Mouse (Mus musculus) heart, adult 11 months (tissue): ENCODE measurements around the gene Dnah14.
"Not testable (repeated sequence)": the region's sequence is repeated elsewhere in the genome, so short reads cannot be mapped to it uniquely, and the experiment has no call there.

Experiments used
- DNase-seq: peaks from one replicate; pipeline ENCODE4 v3.0.0; 2022

Dnah14 gene

DNA sequence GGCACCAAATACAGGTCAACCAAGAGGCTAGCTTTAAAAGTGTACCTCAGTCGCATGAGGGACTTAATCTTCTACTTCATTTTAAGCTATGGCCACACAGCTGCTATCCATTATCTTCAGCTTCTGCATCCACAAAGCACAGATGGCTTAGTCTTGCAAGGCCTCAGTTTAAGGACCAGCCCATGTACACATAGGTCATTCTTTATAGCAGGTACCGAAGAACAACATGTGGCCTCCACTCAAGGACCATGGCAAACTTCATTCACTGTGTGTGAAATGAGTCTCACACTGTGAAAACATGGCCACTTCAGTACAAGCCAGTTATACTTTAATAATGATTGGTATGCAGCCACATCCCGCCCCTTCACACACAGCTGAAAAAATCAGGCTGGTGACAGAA lies 34.8 kb downstream of the Dnah14 start:
- peak; percentile 59 for DNase-seq

DNA sequence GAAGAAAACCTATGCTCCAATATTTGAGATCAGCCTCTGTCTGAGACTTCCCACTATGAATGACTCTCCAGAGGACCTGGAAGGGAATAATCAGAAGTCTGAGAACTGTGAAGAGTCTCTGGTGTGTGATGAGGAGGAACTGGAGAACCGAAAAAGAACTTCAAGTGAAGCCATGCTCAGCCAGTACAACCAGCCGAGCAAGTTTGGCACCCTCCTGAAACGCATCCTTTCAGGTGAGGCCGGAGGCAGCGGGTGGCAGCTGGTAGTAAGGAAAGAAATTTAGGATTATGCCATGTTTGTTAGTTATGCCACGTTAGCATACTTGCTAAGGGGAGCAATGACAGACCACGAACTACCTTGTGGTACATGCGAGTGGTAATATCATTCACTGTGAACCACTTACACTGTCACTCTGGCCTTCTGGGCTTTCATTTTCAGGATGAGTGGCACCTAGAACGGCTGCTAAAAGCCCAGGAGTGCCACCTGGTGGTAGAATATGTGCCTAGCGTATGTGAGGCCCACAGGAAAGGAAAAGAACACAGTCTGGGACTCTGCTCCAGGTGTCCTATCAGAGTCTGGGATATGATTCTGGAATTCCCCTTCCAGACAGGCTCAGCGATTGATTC lies 39.6 kb downstream of the Dnah14 start:
- peak; percentile 89 for DNase-seq

DNA sequence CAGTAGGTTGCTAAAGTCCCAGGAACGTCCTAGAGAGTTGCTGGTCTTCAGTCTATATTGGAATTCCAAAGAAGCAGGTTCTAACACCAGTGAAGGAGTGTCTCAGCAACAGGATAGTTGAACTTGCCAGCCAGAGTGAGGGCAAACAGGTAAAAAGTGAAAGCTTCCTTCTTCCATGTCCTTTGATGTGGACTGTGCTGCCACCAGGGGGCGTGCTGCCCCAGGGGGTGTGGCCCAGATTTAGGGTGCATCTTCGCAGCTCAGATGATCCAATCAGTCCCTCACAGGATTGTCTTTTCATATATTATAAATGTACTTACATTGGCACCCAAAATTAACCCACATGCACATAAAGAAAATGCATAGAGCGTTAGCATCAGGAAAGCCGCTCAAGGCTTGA lies 41.0 kb downstream of the Dnah14 start:
- DNase-seq: peak; percentile 83

- DNase-seq: peak; percentile 30
These were observed 46.9 kb downstream of the Dnah14 start for GRCm38 (mm10) chr1:181623149-181623680.

DNA sequence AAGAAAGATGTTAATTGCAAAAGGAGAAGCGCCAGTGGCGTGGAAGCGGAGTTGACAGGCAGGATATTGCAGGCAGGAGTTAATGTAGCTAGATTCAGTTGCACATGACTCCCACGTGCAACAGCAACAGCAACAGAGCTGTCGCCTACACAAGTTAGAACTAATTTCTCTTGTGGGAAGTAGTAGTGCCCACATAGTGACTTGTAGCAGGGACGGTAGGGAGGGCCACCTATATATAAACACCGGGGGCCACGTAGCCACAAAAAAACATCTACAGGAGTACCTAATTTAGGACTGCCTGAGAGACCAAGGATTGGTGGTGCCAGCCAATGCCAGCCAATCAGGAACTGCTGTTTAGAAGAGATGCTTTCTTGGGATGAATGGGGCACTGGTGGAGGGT lies 48.5 kb downstream of the Dnah14 start:
- DNase-seq: peak; percentile 79

DNA sequence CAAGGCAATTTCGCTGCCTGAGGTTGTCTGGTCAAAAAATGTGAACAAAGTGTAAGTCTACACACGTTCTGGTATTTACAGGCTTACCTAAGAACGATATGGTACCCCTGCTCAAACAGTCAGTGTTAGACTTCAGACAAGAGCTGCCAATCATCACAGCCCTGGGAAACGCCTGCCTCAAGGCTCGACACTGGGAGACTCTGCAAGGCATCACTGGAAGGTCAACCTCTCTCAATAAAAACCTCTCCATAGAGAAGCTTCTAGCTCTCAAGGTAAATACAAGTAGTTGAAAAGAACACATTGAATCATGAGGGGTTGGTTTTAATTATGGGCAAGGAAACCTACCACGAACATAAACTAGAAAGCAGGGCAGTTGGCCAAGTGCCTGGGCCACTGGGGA lies 51.9 kb downstream of the Dnah14 start:
- DNase-seq: peak; percentile 61

GRCm38 (mm10) chr1:181631371-181631770 lies 55.0 kb downstream of the Dnah14 start:
- DNase-seq: peak; percentile 13

DNA sequence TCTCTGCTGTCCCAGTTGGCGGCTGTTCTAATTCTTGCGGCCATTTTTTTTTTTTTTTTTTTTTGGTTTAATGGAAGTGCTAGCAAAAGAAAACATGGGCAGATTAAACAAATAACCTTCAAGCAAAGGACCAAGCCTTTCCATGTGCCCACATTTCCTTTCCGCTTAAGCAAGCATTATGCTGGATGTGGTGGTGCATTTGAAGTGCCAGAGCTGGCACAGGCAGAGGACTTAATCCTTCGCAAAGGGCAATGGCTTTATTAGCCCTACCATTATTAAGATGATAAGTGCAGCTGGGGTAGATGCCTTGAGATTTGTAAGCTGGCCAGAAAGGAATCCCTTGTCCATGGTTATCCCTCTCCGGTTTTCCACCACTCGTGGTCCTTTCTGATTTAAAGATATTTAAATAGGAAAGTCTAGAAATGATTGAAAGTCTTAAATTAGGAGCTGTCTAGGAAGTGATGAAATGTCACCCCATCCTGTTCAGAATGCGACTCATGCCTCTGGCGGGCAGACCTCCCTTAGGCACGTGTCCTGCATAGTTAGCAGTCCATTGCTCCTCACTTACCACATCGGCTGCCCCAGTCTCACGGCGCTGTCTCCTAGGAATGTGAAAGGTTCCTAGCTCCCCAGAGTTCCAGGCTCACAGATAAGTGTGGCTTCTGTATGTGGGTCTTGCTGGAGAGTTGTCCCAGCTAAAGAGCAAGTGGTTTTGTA lies 61.8 kb downstream of the Dnah14 start:
- DNase-seq: peak; percentile 66

GRCm38 (mm10) chr1:181640383-181640782 lies 64.0 kb downstream of the Dnah14 start:
- peak; percentile 62 for DNase-seq

DNA sequence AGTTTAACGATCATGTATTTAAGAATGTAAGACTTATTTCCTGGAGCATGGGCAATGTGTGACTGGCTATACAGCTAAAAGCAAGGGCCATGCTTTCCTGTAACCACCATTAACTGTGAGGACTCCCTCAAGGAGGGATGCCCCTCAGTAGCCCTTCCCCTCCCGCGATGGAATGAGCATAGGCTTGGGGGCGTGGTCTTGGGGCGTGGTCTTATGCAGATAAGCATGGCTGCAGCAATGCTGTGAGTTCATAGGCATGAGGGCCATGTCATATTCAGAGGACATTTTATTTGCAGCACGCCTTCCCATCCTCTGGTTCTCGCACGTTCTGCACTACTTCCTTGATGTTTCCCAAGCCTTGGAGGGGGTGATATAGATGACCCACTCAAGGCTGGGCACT lies 71.1 kb downstream of the Dnah14 start:
- DNase-seq: peak; percentile 73

DNA sequence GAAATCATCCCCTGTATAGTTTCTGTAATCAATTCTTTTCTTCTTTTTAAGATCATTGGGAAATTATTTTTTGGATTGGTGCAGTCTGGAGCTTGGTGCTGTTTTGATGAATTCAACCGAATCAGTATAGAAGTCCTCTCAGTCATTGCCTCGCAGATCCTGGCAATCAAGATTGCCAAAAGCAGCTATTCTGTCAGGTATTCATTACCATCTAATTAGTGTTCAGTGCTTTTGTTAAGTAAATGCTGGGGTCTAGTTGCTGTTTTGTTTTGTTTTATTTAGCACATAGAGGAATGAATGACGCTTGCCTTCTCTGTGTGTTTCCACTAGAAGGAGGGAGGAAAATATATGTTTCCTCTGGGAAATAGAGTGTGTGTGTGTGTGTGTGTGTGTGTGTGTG lies 77.1 kb downstream of the Dnah14 start:
- peak; percentile 52 for DNase-seq

- DNase-seq: peak; percentile 72
These were observed 80.1 kb downstream of the Dnah14 start for GRCm38 (mm10) chr1:181656421-181656820.

DNA sequence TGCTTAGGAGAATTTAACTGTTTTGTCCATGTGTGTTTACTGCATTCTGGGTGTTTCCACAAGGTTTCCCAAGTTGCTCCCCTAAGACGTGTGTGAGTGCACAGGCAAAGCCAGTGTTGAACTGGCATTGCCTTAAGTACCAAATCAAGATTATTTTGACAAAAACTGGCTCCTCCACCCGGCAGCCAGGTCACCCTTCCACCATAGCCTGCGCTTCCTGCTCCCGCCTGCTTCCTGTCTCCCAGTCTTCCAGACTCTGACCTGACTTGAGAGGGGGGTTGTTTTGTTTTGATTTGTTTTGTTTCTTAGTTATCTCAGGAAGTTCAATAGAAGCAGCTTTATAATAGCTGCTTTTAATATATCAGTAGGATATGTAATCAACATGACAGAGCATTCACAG lies 90.4 kb downstream of the Dnah14 start:
- DNase-seq: peak; percentile 91

DNA sequence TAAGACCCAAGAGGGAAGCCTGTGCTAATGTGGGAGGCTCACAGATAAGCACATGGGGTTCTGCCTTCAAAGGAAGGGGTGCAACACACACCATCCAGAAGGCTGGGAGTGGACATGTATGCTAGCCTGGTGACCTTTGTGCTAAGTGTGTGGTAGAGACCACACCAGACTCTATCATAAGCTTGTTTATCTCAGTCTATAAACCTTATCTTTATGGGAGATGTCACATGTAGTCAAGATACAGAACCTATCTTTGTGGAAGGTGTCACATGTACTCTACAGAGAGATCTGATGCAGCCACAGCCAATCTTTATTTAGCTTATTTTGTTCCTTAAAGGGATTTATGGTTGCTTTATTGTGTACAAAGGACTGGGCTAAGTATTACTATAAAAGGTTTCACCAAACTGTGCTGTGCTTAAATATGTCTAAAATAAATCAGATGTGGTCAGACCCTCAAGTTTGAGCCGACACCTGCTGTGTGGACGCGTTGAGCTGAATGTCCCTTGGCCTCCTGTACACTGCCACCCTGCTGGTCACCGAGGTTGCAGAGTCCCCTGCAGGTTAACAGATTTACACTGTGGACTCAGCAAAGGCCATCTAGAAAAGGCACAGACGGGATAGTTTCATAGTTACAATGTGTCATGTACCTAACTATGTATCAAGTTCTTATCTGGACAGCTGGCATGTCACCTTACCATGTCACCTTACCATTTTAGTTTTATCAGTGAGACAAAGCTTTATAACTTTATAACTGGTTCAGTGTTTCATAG lies 118.6 kb downstream of the Dnah14 start:
- DNase-seq: no peak

- peak; percentile 52 for DNase-seq
These were observed 152.3 kb downstream of the Dnah14 start for GRCm38 (mm10) chr1:181728707-181729106.

- peak; percentile 73 for DNase-seq
These were observed 157.2 kb downstream of the Dnah14 start for GRCm38 (mm10) chr1:181733517-181733916.

DNA sequence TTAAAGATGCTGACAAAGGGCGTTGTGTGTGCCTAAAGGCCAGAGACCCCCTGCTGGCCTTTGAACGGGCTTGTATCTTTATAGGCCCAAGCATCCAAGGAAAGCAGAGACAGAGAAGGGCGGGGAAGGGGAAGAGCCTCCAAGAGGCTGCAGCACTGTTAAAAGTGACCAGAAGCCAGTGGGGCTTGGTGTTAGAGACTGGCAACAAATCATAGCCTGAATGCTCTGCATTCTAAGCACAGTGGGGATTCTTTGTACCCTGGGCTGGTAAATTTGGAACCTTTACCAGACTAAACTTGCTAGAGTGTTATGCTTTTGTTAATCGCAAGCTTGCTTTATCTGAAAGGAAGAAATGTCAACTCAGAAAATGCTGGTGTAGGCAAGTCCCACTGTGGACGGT lies 163.9 kb downstream of the Dnah14 start:
- DNase-seq: no peak

DNA sequence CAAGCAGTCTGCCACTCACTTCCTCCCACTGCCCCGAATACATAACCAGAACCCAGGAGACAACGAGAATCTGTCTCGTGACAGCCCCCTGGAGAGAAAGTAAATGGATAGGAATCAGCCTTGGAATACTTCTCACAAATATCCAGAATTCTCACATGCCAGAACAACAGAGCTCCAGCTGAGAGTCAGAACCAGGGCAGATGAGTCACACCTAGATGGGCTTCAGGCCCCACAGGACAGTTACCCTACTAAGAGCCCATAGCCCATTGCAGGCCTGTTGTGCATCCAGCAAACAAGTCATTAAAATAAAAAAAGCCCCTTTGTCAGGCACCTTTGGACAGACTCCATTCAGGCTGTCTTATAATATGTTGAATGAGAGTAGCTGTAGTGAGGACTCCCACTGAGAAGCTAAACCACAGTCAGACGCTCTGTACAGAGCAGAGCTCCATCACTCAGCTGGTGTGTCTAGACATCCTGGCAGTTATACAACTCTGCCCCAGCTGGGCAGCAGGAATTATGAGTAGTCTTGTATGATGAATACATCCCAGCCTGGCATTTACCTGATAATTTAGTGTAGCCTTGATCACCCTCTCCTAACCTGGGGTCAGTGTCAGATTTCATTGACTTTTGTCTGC lies 166.0 kb downstream of the Dnah14 start:
- peak; percentile 66 for DNase-seq

DNA sequence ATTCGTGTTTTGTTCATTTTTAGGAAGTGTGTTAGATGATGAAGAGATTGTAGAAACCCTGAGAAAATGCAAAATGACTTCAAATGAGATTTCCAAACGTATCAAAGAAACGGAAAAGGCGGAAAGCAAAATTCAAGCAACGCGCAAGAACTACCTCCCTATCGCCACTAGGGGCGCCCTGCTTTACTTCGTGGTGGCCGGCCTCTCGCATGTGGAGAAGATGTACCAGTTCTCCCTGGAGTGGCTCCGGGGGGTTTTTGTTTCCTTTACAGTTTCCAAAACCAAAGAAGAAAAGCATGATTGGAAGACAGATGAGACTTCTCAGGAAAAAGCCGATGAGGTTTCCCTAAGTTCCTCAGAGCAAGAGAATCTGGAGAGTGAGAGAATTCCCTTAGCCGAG lies 193.0 kb downstream of the Dnah14 start:
- no peak for DNase-seq

DNA sequence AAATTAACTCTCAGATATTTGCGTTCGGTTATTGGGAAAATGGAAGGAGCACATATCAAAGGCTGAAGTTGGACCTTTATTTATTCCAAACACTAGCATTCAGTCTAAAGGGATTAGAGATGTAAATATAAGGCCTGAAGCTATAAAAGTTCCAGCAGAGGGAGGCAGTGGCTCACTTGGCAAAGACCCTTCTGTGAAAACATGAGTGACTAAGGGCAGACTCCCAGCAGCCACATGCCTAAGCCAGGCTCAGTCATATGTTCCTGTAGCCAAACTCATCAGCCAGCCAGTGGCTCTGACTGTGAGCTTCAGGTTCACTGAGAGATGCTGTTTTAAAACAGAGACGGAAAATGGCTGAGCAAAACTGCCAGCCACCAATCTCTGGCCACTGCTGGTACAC lies 195.5 kb downstream of the Dnah14 start:
- peak; percentile 64 for DNase-seq

GRCm38 (mm10) chr1:181776541-181776940 lies 200.2 kb downstream of the Dnah14 start:
- DNase-seq: peak; percentile 63

DNA sequence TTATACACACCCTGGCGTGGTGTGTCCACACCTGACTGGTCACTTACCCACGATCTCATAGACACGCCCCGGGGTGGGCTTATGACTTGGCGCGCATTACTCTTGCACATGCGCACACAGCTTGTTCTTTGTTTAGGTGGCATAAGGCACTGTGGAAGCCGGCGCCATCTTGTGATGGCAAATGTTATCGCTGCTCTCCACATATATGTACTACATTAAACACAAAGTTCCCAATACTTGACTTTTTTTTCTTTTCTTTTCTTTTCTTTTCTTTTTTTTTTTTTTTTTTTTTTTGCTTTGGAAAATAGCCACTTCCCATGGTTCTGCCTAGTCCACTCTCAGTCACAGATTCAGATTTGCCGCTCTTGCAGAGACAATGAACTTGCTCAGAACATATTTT lies 206.2 kb downstream of the Dnah14 start:
- DNase-seq: not testable (repeated sequence)

- no peak for DNase-seq
These were observed 213.6 kb downstream of the Dnah14 start for GRCm38 (mm10) chr1:181789952-181790351.
